Mouse (Mus musculus) embryonic fibroblast, embryonic 13.5 days (primary cell): ENCODE data around the gene A130010J15Rik. TPM values are rescaled to one million over a fixed set of nuclear protein-coding genes. Genes with fewer than 3 reads are reported as not detected.

ENCODE experiments used
- H3K27ac ChIP-seq: 2 replicates; pipeline ENCODE4 v1.5.1; 2012; ENCODE audit warnings: low read length, control low read depth, inconsistent platforms; ENCODE audit not compliant: insufficient read depth
- H3K4me1 ChIP-seq: 2 replicates; pipeline ENCODE4 v1.6.1; 2011; ENCODE audit warnings: low read length; ENCODE audit not compliant: control insufficient read depth, insufficient read depth
- H3K4me3 ChIP-seq: 2 replicates; pipeline ENCODE4 v1.5.1; 2011; ENCODE audit warnings: mild to moderate bottlenecking, control low read depth, low read length; ENCODE audit not compliant: insufficient read depth
- CTCF ChIP-seq: IDR thresholded peaks from 2 replicates; pipeline ENCODE4 v1.5.1; 2011; ENCODE audit warnings: mild to moderate bottlenecking, control low read depth, low read length, moderate library complexity, borderline replicate concordance; ENCODE audit not compliant: insufficient read depth
- POLR2A ChIP-seq: IDR thresholded peaks from 2 replicates; pipeline ENCODE4 v1.6.1; 2011; ENCODE audit warnings: low read depth, mild to moderate bottlenecking, control low read depth, low read length, moderate library complexity
- polyA plus RNA-seq: library from polyadenylated mRNA; stranded (reverse); fragments of >200 nt; gene quantifications from 2 replicates; pipeline ENCODE4 v1.2.4, GENCODE M21; 2011; ENCODE audit warnings: low read depth; ENCODE audit not compliant: missing spikeins, insufficient read length

The A130010J15Rik gene
- polyA plus RNA-seq, 1 experiment: 10.7 TPM

DNA sequence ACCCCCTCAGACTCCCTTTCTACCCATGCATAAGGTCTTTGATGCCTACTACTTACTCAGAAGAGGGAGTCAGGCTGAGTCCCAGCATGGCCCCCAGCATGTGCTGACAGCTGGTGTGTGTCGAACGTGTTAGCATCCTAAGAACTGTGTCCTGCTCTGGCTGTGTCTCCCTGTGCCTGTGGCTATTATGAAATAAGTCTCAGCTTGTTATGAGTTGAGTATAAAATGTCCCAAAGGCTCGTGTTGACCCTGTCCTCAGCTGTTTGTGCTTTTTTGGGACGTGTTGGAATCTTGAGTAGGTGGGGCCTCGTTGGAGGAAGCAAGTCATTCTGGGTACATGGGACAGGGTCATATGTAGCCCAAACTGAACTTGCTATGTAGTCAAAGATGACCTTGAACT is 46.2 kb downstream of the A130010J15Rik start:
- TF ChIP-seq POLR2A: no peak
- no peaks in the 10 kb centered on the region for H3K4me1 ChIP-seq
- no peak overlapping the region for H3K27ac ChIP-seq
- H3K4me3 ChIP-seq: no peak overlapping the region

DNA sequence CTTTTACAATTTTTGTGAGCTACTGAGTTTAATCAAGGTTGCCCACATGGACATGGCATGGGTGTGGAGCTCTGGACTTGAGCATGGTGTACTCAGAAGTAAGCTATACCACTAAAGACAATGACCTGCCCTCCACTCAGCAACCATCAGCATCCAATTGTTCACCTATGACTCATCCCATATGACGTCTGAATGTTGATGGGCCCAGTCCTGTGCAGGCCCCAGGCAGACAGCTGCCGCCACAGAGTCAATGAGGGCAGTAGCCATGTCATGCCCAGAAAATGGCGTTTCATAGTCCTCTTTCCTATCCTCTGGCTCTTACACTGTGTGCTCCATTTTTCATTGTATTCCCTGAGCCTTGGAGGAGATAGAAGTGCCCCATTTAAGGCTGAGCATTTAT is 48.2 kb downstream of the A130010J15Rik start:
- TF ChIP-seq POLR2A (no peak), CTCF (no peak)
- no peaks in the 10 kb centered on the region for H3K4me1 ChIP-seq
- H3K27ac ChIP-seq: no peak overlapping the region
- H3K4me3 ChIP-seq: no peak overlapping the region

DNA sequence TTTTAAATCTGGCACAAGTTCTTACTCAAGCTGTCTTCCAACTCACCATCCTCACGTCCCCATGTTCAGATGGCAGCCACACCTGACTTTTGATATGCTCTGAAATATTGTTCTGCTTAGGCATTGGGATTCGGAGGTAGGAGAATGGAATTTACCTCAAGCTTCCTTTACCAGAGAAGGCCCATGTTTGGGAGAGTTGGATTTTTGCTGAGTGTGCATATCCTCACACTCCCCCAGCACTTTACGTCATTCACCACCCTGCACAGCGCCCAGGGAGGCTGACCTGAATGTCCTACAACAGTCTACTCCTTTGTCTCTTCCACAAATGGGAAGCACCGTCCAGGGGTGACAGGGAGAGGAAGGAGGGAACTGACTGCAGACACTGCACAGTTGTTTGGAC is 52.6 kb downstream of the A130010J15Rik start:
- Histone ChIP-seq H3K4me3 (no peak overlapping the region), H3K4me1 (no peaks in the 10 kb centered on the region), H3K27ac (no peak overlapping the region)
- TF ChIP-seq CTCF (no peak), POLR2A (no peak)

DNA sequence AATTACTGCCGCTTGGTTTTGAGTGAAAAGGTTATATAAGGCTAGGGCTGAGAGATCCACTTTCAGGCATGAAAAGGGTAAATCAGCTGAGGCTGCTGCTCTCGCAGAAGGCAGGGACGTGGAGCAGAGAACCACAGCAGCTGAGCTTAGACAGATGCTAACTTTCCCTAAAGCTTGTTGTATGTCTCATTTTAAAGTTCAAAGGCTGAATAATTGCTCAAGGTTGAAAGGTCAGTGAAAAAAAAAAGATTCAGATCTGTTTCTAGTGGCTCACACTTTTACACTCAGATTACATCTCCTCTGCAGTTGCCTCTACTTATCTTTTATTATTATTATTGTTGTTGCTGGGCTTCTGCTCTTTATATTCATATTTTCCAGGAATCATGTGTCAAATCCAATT is 57.7 kb downstream of the A130010J15Rik start:
- TF ChIP-seq POLR2A (no peak), CTCF (no peak)
- Histone ChIP-seq H3K4me3 (no peak overlapping the region), H3K4me1 (no peaks in the 10 kb centered on the region), H3K27ac (no peak overlapping the region)

DNA sequence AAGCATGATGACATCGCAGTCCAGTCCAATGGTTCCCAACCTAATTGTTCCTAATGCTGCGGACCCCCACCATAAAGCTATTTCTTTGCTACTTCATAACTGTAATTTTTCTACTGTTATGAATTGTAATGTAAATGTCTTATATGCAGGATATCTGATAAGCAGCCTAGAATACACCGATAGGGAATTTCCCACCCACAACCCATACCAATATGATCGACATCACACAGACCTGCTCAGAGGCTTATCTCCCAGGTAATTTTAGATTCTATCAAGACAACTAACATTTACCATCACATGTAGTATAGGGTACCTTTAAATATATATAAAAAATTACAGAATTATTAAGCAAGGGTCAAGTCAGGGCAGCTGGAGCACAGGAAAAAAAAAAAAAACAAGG is 58.3 kb downstream of the A130010J15Rik start:
- H3K4me1 ChIP-seq: no peaks in the 10 kb centered on the region
- no peak overlapping the region for H3K27ac ChIP-seq
- no peak overlapping the region for H3K4me3 ChIP-seq
- TF ChIP-seq CTCF: no peak
- no peak for TF ChIP-seq POLR2A

DNA sequence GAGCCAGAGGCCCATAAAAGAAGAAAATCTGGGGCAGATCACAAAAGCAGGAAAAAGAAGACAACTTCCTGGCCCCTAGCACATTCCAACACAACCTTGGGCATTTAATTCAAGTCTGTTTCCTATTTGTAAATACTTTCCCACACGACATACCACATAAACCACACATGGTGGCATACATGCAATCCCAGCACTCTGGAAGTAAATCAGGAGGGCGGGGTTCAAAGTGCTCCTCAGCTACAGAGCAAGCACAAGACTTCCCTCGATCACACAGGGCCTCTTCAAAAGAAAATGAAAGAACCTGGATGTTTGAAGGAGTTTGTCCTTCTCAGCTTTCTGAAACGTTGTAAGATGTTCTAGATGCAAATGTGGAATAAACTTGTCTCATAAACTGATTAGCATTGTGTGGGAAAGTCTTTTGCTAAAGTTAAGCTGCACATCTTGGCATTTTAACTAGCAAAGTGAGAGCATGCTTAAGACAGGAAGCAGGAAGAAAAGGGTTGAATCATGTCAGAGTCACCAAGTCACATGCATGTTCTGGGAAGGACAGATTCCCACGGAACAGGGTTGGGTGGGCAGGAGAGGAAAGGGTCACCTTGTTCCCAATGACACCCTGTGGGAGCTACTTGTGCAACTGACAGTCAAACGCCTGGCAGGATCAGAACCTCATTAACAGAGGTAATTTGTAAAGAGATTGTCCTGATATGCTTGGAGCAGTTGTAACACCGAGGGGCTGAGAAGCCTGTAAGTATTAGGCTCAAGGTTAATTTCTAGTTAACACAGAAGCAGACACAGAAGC is 59.1 kb downstream of the A130010J15Rik start:
- TF ChIP-seq CTCF (no peak), POLR2A (no peak)
- no peaks in the 10 kb centered on the region for H3K4me1 ChIP-seq
- no peak overlapping the region for H3K27ac ChIP-seq

More for the DNA sequence above, 59.1 kb downstream of the A130010J15Rik start:
- H3K4me3 ChIP-seq: no peak overlapping the region

Other genes with a start within 250 kb of the A130010J15Rik start
- 1.5 and 2.3 TPM in 2 replicates for gene Syt14, start 132.3 kb upstream of the A130010J15Rik start, polyA plus RNA-seq
- 22.3 and 25.4 TPM in 2 replicates for gene Diexf, start 37.8 kb upstream of the A130010J15Rik start, polyA plus RNA-seq
- 0.32 and 1.3 TPM in 2 replicates for gene Irf6, start 14.9 kb upstream of the A130010J15Rik start, polyA plus RNA-seq
- not detected in 2 replicates for gene Traf3ip3, start 33.7 kb downstream of the A130010J15Rik start, polyA plus RNA-seq
- not detected in 2 replicates for gene Lamb3, start 39.7 kb downstream of the A130010J15Rik start, polyA plus RNA-seq
- gene Hsd11b1, start 96.0 kb downstream of the A130010J15Rik start, polyA plus RNA-seq: 0.86 TPM in 1 of 2 replicates, not detected in the other
- 1.5 and 3.4 TPM in 2 replicates for gene G0s2, start 105.2 kb downstream of the A130010J15Rik start, polyA plus RNA-seq
- not detected in 2 replicates for gene Camk1g, start 202.3 kb downstream of the A130010J15Rik start, polyA plus RNA-seq